Mouse (Mus musculus): Measurements from ENCODE around the gene Rin2. TPM values are rescaled to one million over a fixed set of nuclear protein-coding genes. Genes with fewer than 3 reads are reported as not detected.
"Not testable (repeated sequence)": the region's sequence is repeated elsewhere in the genome, so short reads cannot be mapped to it uniquely, and the experiment has no call there.

Gene Rin2
- total RNA-seq, 2 experiments from 2014 or later = 39.7 to 53.6 TPM

DNA sequence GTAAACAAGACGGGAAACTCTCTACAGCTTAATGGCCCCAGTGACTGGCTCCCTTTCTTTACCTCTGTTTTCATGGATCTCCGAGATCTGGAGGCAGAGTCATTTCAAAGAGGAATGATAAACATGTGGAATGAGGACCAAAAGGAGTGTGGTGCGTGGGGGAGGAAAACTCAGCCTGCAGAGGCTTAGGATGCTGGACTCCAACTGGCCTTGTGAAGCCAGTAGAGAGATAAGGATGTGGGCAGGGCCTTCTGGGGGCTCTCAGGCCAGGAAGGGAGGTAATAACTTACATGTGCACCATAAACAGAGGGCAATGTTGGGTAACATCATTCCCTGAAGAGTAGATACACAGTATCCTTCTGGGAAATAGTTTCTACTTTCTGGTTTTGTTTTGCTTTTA lies 7.9 kb downstream of the Rin2 start:
- no peak for ATAC-seq (ENCODE audit: poor library complexity, severe bottlenecking)

DNA sequence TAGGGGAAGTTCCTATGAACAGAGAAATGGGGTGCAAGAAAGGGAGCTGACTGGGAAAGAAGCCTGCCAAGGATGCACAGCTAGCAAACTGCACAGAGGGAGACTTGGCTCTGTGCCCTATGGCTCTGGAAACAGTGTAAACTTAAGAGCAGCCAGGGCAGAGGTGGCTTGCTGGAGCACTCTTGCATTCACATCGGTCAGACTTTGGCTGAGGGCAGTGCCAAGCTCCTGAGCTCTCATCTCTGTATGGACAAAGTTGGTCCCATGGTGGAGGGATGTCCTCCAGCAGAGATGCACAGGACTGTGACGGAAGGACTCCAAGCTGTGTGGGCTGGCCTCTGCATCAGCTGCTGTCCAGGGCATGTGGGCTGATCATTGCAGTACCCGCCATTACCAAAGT lies 8.5 kb downstream of the Rin2 start:
- ATAC-seq (ENCODE audit: poor library complexity, severe bottlenecking) = no peak

- ATAC-seq (ENCODE audit: poor library complexity, severe bottlenecking) = no peak
These were observed 9.1 kb downstream of the Rin2 start for GRCm38 (mm10) chr2:145684151-145684550.

DNA sequence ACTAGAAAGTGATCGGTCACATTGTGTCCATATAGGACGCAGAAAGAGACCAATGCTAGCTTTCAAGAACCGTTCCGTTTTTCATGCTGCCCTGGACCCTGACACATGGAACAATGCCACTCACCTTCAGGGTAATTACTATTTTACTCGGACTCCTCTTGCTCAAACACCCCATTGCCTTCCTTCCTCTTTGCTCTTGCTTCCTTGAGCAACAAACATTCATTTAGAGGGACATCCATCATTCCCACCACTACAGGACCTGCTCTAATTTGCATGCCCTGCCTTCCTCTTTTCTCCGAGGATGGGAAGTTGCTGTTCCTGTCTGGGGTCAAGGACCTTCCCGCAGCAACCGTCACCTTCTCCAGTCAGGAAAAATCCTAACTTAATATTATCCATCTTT lies 9.9 kb downstream of the Rin2 start:
- peak; percentile 65 for ATAC-seq (ENCODE audit: poor library complexity, severe bottlenecking)

DNA sequence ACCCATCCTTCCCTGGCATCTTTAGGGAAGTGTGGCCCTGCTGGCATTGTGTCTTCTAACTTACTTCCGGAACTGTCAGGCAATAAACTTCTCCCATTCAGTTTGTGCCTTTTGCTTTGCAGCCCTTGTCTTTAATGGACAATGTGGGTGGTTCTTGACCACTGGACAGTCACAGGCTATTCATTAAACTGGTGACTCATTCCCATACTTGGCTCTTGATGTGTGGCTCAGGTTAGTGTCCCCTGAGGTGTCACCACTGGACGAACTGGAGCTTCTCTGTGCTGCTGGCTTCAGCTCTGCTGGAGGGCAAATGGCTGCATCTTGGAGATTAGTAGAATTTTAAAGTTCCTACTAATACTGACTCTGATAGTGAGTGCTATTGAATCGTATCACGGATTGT lies 11.0 kb downstream of the Rin2 start:
- ATAC-seq (ENCODE audit: poor library complexity, severe bottlenecking) = no peak

- peak; percentile 33; the same call in 1 of the 2 replicates for ATAC-seq (ENCODE audit: poor library complexity, severe bottlenecking)
These were observed 16.5 kb downstream of the Rin2 start for GRCm38 (mm10) chr2:145691367-145692009.

GRCm38 (mm10) chr2:145697160-145697559 lies 22.1 kb downstream of the Rin2 start:
- no peak for ATAC-seq (ENCODE audit: poor library complexity, severe bottlenecking)

- ATAC-seq (ENCODE audit: poor library complexity, severe bottlenecking) = peak; percentile 97
These were observed 24.5 kb downstream of the Rin2 start for GRCm38 (mm10) chr2:145699414-145700071.

GRCm38 (mm10) chr2:145700237-145700985 lies 25.4 kb downstream of the Rin2 start:
- no peak for ATAC-seq (ENCODE audit: poor library complexity, severe bottlenecking)

DNA sequence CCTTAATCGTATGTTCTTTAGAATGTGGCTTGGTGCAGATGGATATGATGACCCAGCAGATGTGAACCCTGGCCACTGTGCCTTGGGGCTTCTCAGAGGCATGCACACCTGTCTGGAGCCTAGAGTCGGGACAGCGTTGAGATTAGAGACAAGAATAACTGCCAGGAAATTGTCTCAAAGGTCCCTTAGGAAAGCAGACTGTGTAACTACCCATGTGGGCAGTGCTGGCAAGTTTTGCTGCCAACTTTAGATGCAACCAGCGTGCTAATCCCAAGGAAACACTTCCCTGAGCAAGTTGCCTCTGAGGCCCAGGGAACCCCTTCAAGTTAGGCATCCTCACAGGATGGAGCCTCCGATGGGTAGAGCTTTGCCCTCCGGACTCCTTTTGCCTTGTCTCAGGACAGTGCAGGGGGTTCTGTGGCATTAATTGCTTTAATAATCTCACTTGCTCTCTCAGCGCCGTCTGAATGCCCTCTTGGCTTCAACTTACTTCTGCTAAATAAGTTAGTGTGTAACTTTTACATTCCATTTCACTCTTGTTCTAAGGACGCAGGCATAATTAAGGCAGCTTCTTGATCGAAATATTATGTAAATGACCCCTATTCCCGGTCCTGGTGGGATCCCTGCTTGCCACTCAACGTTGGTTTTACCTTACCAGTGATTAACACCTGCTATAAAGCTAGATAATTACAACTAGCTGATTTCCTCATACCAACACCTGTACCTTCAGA lies 26.8 kb downstream of the Rin2 start:
- no peak for ATAC-seq (ENCODE audit: poor library complexity, severe bottlenecking)

DNA sequence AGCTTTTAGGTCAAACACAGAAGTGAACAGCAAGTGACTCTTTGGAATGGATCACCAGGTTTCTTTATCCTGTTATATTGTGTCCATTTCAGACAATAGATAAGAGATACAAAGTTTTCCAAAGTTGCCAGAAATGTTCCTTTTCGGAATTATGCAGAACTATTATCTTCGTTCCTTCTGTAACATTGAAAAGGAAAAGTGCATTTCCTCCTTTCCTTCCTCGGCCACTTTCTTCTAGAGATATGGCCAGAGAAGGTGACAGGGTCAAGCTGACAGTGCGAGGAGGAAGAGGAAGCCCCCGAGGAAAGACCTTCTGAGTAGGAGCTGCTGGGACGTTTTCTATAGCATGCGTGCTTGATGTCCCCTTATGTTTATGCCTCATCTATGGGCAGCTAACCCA lies 29.7 kb downstream of the Rin2 start:
- no peak for ATAC-seq (ENCODE audit: poor library complexity, severe bottlenecking)

GRCm38 (mm10) chr2:145709727-145710389 lies 34.8 kb downstream of the Rin2 start:
- ATAC-seq (ENCODE audit: poor library complexity, severe bottlenecking) = no peak

DNA sequence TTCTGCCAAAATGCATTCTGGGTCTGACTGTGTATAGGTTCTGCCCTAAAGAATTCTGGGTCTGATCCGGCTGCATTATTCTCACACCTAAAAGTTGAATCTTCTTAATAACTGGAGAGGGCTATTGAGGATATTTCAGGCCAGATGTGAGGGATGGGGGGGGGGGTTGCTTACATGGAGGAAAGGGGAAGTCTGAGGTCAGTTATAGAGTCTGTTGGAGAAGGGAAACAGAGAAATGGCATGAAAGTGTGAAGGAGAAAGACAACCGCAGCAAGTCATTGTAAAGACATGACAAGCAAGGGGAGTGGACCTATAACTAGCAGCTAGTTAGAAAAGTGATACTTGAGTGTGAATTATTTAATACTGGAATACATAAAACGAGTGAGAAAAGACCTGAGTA lies 36.5 kb downstream of the Rin2 start:
- peak; percentile 51 for ATAC-seq (ENCODE audit: poor library complexity, severe bottlenecking)

GRCm38 (mm10) chr2:145712026-145712425 lies 37.0 kb downstream of the Rin2 start:
- no peak for ATAC-seq (ENCODE audit: poor library complexity, severe bottlenecking)

DNA sequence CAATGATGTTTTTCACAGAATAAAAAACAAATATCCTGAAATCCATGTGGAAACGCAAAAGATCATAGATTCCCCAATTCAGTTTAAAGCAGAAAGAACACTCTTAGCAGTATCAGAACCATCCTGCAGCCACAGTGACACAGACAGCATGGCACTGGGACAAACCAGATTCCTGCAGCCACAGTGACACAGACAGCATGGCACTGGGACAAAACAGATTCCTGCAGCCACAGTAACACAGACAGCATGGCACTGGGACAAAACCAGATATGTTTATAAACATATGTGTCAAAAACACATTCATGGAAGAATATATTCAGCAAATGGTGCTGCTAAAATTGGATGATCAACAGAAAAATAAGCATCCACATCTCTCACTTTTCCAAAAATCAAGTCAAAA lies 42.5 kb downstream of the Rin2 start:
- ATAC-seq (ENCODE audit: poor library complexity, severe bottlenecking) = no peak

- no peak for ATAC-seq (ENCODE audit: poor library complexity, severe bottlenecking)
These were observed 43.7 kb downstream of the Rin2 start for GRCm38 (mm10) chr2:145718624-145719183.

- ATAC-seq (ENCODE audit: poor library complexity, severe bottlenecking) = peak; percentile 91
These were observed 45.1 kb downstream of the Rin2 start for GRCm38 (mm10) chr2:145720157-145720556.

- ATAC-seq (ENCODE audit: poor library complexity, severe bottlenecking) = peak; percentile 77
These were observed 45.7 kb downstream of the Rin2 start for GRCm38 (mm10) chr2:145720743-145721142.

- ATAC-seq (ENCODE audit: poor library complexity, severe bottlenecking) = not testable (repeated sequence)
These were observed 47.3 kb downstream of the Rin2 start for GRCm38 (mm10) chr2:145722304-145722703.

DNA sequence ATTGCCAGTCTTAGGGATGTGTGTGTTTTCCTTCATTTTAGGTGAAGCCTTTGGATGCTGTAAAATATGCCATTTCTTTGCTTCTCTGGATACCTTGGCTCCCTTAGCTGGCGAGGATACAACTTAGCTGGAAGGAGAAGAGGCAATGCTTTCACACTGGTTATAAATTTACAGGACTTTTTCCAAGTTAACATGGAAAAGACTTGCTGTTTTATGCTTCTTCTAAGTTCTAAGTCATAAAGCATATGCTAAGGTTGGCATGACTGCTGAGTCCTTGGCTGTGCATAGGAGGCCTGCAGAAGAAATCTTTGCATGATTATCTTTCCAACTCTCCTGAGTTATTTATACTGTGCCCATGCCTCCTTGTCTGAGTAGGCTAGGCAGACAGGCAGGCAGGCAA lies 49.3 kb downstream of the Rin2 start:
- no peak for ATAC-seq (ENCODE audit: poor library complexity, severe bottlenecking)
